Mouse (Mus musculus): ENCODE measurements around the gene Col8a2.

Gene Col8a2

DNA sequence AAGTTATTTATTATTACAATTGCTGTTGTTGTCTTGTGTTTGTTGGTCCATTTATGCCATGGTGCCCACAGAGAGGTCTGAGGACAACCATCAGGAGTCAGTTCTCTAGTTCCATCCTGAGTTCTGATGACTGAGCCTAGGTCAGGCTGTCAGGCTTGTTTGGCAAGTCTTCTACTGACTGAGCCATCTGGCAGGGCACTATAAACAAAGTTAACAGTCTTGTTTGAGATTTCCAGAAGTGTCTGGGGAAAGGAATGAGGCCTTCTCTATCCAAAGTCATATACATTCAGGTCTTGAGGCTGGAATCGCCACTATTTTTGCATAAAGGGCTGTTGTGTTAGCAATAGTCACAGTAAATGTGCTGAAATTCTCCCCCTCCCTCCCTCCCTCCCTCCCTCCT is 45.2 kb downstream of the Col8a2 start:
- DNase-seq (ENCODE audit: low spot score), result no peak

- no peak for DNase-seq (ENCODE audit: low spot score)
Observed at GRCm38 (mm10) chr4:126332358-126332757, 45.8 kb downstream of the Col8a2 start.

GRCm38 (mm10) chr4:126339461-126339860 is 52.9 kb downstream of the Col8a2 start:
- DNase-seq (ENCODE audit: low spot score), result no peak

DNA sequence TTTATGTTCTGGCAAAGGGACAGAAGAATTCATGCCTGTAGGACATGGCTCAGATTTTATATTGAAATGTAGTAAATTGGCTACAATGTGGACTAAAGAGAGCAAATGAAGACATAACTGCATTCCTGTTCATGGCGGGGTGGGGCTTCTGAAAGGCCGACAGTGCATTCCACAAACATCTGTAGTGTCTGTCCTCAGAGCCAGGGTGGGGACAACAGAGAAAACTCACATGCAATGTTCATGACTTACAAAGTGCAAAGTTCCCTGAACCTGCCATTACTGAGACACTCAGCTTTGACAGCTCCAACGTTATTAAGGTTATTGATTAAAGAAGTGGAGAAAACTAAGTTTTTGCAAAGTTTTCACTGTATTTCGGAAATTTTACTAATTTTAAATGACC is 56.9 kb downstream of the Col8a2 start:
- DNase-seq (ENCODE audit: low spot score), result no peak

GRCm38 (mm10) chr4:126360069-126360468 is 73.5 kb downstream of the Col8a2 start:
- no peak for DNase-seq (ENCODE audit: low spot score)

Data from layer of hippocampus, adult 9-10 months (tissue).